Mouse (Mus musculus) limb, embryonic 10.5 days (tissue): ENCODE measurements around the gene Icmt. TPM values are rescaled to one million over a fixed set of nuclear protein-coding genes. Genes with fewer than 3 reads are reported as not detected.

Source experiments
- DNase-seq: peaks from one replicate; pipeline ENCODE4 v3.0.0-alpha.2; 2017; ENCODE audit warnings: low spot score
- H3K27ac ChIP-seq: fragments of 300-500 bp; sonication (generic); 2 replicates; pipeline ENCODE4 v1.5.1; 2016; ENCODE audit warnings: mild to moderate bottlenecking
- H3K27me3 ChIP-seq: fragments of 300-500 bp; sonication (generic); 2 replicates; pipeline ENCODE4 v1.6.1; 2016; ENCODE audit warnings: low read depth, mild to moderate bottlenecking; ENCODE audit not compliant: poor library complexity, severe bottlenecking
- H3K36me3 ChIP-seq: fragments of 300-500 bp; sonication (generic); 2 replicates; pipeline ENCODE4 v1.6.1; 2016; ENCODE audit warnings: mild to moderate bottlenecking, moderate library complexity
- H3K4me1 ChIP-seq: fragments of 300-500 bp; sonication (generic); 2 replicates; pipeline ENCODE4 v1.6.1; 2016
- H3K4me3 ChIP-seq: fragments of 300-500 bp; sonication (generic); 2 replicates; pipeline ENCODE4 v1.5.1; 2016; ENCODE audit warnings: mild to moderate bottlenecking, moderate library complexity
- H3K9me3 ChIP-seq: fragments of 300-500 bp; sonication (generic); replicated peaks from 2 replicates; pipeline ENCODE4 v1.6.1; 2016; ENCODE audit warnings: mild to moderate bottlenecking
- WGBS: fragments of 180-500 bp; shearing (Covaris S2); methylation state at CpG from one replicate; pipeline ENCODE4 v1.1.7; 2016; 5-methylcytosine and 5-hydroxymethylcytosine counted together
- polyA plus RNA-seq: library from polyadenylated mRNA; unstranded; fragments of >200 nt; fragmentation: Nextera tagmentation; extraction: Ambion mirVana; gene quantifications from 2 replicates; pipeline ENCODE4 v1.2.1, GENCODE M21; 2016

The Icmt gene
- polyA plus RNA-seq, 1 experiment from 2014 or later = 33.9 TPM

- Histone ChIP-seq H3K36me3 (peaks cover 26% of the 10 kb centered on the region), H3K27me3 (peaks cover 87% of the 10 kb centered on the region), H3K9me3 (no peaks in the 10 kb centered on the region), H3K4me3 (peak within 1 kb of the TSS; percentile 59), H3K27ac (peak within 1 kb of the TSS; percentile 43; the same call in 1 of the 2 replicates), H3K4me1 (peaks cover 33% of the 10 kb centered on the region)
- no peak for DNase-seq
- 2% methylated on average over 111 of the region's 120 CpGs for WGBS
Measured at GRCm38 (mm10) chr4:152338419-152339292, 41.6 kb downstream of the Icmt start, which contains the start of gene Chd5. Gene Chd5 (plus strand): TSS chr4:152338651.

GRCm38 (mm10) chr4:152339293-152339790 is 42.3 kb downstream of the Icmt start:
- peaks cover 93% of the 10 kb centered on the region for H3K27me3 ChIP-seq
- H3K9me3 ChIP-seq = no peaks in the 10 kb centered on the region
- H3K36me3 ChIP-seq = peaks cover 19% of the 10 kb centered on the region
- no peak for DNase-seq
- H3K4me3 ChIP-seq = peak overlapping the region; percentile 59
- 0 out of 2 replicates have a peak overlapping the region, but pooled peaks have one; percentile 43 for H3K27ac ChIP-seq
- peaks cover 33% of the 10 kb centered on the region for H3K4me1 ChIP-seq
- 4% methylated on average over 10 of the region's 26 CpGs for WGBS

- H3K4me3 ChIP-seq = no peak overlapping the region
- WGBS = 34% methylated on average over 15 of the region's 15 CpGs
- peaks cover 95% of the 10 kb centered on the region for H3K27me3 ChIP-seq
- peaks cover 5% of the 10 kb centered on the region for H3K36me3 ChIP-seq
- no peaks in the 10 kb centered on the region for H3K9me3 ChIP-seq
- no peak overlapping the region for H3K27ac ChIP-seq
- peak; percentile 46 for DNase-seq
- H3K4me1 ChIP-seq = peaks cover 33% of the 10 kb centered on the region
Measured at GRCm38 (mm10) chr4:152340584-152341284, 43.7 kb downstream of the Icmt start.

- no peak overlapping the region for H3K27ac ChIP-seq
- H3K4me1 ChIP-seq = peaks cover 31% of the 10 kb centered on the region
- H3K4me3 ChIP-seq = no peak overlapping the region
- H3K36me3 ChIP-seq = no peaks in the 10 kb centered on the region
- WGBS = 11% methylated on average over 5 of the region's 5 CpGs
- peak; percentile 59 for DNase-seq
- H3K27me3 ChIP-seq = peaks cover 86% of the 10 kb centered on the region
- no peaks in the 10 kb centered on the region for H3K9me3 ChIP-seq
Measured at GRCm38 (mm10) chr4:152343296-152343695, 46.3 kb downstream of the Icmt start.

- WGBS = 64% methylated on average over 7 of the region's 7 CpGs
- Histone ChIP-seq H3K36me3 (no peaks in the 10 kb centered on the region), H3K27ac (no peak overlapping the region), H3K27me3 (peaks cover 86% of the 10 kb centered on the region), H3K9me3 (no peaks in the 10 kb centered on the region), H3K4me1 (peaks cover 18% of the 10 kb centered on the region), H3K4me3 (no peak overlapping the region)
- DNase-seq = no peak
Measured at GRCm38 (mm10) chr4:152344651-152345050, 47.6 kb downstream of the Icmt start.

GRCm38 (mm10) chr4:152345120-152345889 is 48.3 kb downstream of the Icmt start:
- peaks cover 86% of the 10 kb centered on the region for H3K27me3 ChIP-seq

GRCm38 (mm10) chr4:152349837-152350381 is 52.9 kb downstream of the Icmt start:
- Histone ChIP-seq H3K9me3 (no peaks in the 10 kb centered on the region), H3K4me1 (peaks cover 11% of the 10 kb centered on the region), H3K27me3 (peaks cover 81% of the 10 kb centered on the region), H3K27ac (no peak overlapping the region), H3K36me3 (no peaks in the 10 kb centered on the region), H3K4me3 (no peak overlapping the region)
- no peak for DNase-seq
- 12% methylated on average over 17 of the region's 17 CpGs for WGBS

More at GRCm38 (mm10) chr4:152345120-152345889, 48.3 kb downstream of the Icmt start:
- Histone ChIP-seq H3K36me3 (no peaks in the 10 kb centered on the region), H3K4me3 (no peak overlapping the region), H3K9me3 (no peaks in the 10 kb centered on the region), H3K4me1 (peaks cover 20% of the 10 kb centered on the region), H3K27ac (no peak overlapping the region)
- DNase-seq = no peak
- WGBS = 60% methylated on average over 7 of the region's 7 CpGs

- DNase-seq = no peak
- Histone ChIP-seq H3K27me3 (peaks cover 71% of the 10 kb centered on the region), H3K4me1 (peaks cover 11% of the 10 kb centered on the region), H3K27ac (no peak overlapping the region), H3K9me3 (no peaks in the 10 kb centered on the region), H3K36me3 (no peaks in the 10 kb centered on the region), H3K4me3 (no peak overlapping the region)
- WGBS = 28% methylated on average over 8 of the region's 8 CpGs
Measured at GRCm38 (mm10) chr4:152350722-152351421, 53.8 kb downstream of the Icmt start.

- no peak overlapping the region for H3K27ac ChIP-seq
- peak; percentile 53 for DNase-seq
- H3K36me3 ChIP-seq = no peaks in the 10 kb centered on the region
- H3K9me3 ChIP-seq = no peaks in the 10 kb centered on the region
- H3K4me3 ChIP-seq = no peak overlapping the region
- peaks cover 11% of the 10 kb centered on the region for H3K4me1 ChIP-seq
- H3K27me3 ChIP-seq = peaks cover 70% of the 10 kb centered on the region
- WGBS = 14% methylated on average over 14 of the region's 14 CpGs
Measured at GRCm38 (mm10) chr4:152351422-152352305, 54.6 kb downstream of the Icmt start.

GRCm38 (mm10) chr4:152353886-152354637 is 57.0 kb downstream of the Icmt start:
- no peaks in the 10 kb centered on the region for H3K36me3 ChIP-seq
- no peak overlapping the region for H3K4me3 ChIP-seq
- H3K27ac ChIP-seq = no peak overlapping the region
- H3K9me3 ChIP-seq = no peaks in the 10 kb centered on the region
- peaks cover 11% of the 10 kb centered on the region for H3K4me1 ChIP-seq
- WGBS = 82% methylated on average over 14 of the region's 14 CpGs
- H3K27me3 ChIP-seq = peaks cover 61% of the 10 kb centered on the region
- DNase-seq = no peak
